Mouse (Mus musculus): ENCODE data around the gene Rbms3.

GRCm38 (mm10) chr9:116923151-116923550 is 706.6 kb downstream of the Rbms3 start:
- TF ChIP-seq POLR2A (IDR thresholded peaks at IDR 0.05; ENCODE audit: extremely low read depth, insufficient read depth, low read length) (no peak), CTCF (IDR thresholded peaks at IDR 0.05; ENCODE audit: low read depth, low read length) (no peak)

All from liver, adult 2 months (tissue).